Mouse (Mus musculus): ENCODE data around the gene Cyth1. TPM values are rescaled to one million over a fixed set of nuclear protein-coding genes. Genes with fewer than 3 reads are reported as not detected.
A peak's percentile ranks its signal among the peaks of the same experiment; 100 is the strongest.

Gene Cyth1
- polyA plus RNA-seq, 1 experiment from 2014 or later = 14.4 TPM

DNA sequence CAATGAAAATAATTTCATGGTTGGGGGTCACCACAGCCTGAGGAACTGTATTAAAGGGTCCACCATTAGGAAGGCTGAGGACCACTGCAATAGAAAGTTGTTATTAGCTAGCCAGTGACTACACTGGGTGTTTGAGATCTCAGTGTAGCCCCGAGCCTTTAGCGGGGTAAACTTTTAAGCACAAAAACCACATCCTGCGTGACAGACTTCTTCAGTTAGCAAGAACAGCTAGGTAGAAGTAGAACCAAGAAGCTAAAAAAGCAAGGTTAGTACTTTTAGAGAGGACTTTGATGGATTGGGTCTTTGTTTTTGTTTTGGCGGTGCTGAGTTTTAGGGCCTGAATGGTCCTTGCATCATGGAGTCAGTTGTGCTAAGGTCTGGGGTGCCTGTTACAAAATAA lies 104.7 kb downstream of the Cyth1 start:
- Histone ChIP-seq H3K27me3 (ENCODE audit: control insufficient read depth, insufficient read depth, low read depth, low read length) (no peaks in the 10 kb centered on the region), H3K4me2 (ENCODE audit: low read depth, low read length) (no peak overlapping the region), H3K4me3 (ENCODE audit: low read length) (no peak overlapping the region), H3K9ac (ENCODE audit: low read length) (no peak overlapping the region), H3K4me1 (replicated peaks; ENCODE audit: control insufficient read depth, insufficient read depth, low read length) (no peaks in the 10 kb centered on the region), H3K27ac (ENCODE audit: low read length) (no peak overlapping the region), H3K9me3 (ENCODE audit: control insufficient read depth, low read length) (no peaks in the 10 kb centered on the region), H3K36me3 (ENCODE audit: control insufficient read depth, insufficient read depth, low read length) (no peaks in the 10 kb centered on the region)
- no peak for ATAC-seq (ENCODE audit: low read depth)
- 88% methylated on average over 4 of the region's 4 CpGs for WGBS

DNA sequence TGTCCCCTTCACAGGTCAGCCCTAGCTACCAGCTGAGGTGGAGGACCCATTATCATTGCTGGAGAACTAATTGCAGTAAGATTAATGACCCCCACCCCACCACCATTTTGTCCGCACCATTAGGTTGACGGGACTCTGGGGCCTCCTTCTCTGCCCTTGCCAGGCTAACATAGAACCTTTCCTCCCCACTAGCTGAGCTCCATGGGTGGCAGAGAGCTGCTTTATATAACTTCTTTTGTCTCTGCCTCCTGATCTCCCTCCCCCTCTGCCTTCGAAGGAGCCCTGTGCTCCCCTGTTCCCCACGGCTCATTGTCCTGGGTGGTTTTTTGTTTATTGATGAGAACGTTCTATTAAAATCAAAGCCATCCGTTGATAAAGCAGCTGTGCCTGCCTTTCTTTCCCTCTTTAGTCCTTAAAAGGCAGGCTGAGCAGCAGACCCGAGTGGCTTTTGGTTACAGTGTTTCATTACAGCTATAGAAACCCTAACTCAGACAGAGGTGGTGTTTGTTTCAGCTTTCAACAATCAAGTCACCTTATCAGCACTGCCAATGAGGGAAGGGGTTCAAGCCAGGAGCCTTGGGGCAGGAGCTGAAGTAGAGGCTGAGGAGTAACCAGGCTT lies 105.7 kb downstream of the Cyth1 start:
- WGBS = 28% methylated on average over 7 of the region's 7 CpGs
- H3K4me2 ChIP-seq (ENCODE audit: low read depth, low read length) = no peak overlapping the region
- H3K27me3 ChIP-seq (ENCODE audit: control insufficient read depth, insufficient read depth, low read depth, low read length) = no peaks in the 10 kb centered on the region
- no peak for ATAC-seq (ENCODE audit: low read depth)
- no peaks in the 10 kb centered on the region for H3K4me1 ChIP-seq (replicated peaks; ENCODE audit: control insufficient read depth, insufficient read depth, low read length)
- no peak overlapping the region for H3K9ac ChIP-seq (ENCODE audit: low read length)
- H3K4me3 ChIP-seq (ENCODE audit: low read length) = no peak overlapping the region
- no peaks in the 10 kb centered on the region for H3K36me3 ChIP-seq (ENCODE audit: control insufficient read depth, insufficient read depth, low read length)
- H3K27ac ChIP-seq (ENCODE audit: low read length) = no peak overlapping the region
- peaks cover 3% of the 10 kb centered on the region for H3K9me3 ChIP-seq (ENCODE audit: control insufficient read depth, low read length)

DNA sequence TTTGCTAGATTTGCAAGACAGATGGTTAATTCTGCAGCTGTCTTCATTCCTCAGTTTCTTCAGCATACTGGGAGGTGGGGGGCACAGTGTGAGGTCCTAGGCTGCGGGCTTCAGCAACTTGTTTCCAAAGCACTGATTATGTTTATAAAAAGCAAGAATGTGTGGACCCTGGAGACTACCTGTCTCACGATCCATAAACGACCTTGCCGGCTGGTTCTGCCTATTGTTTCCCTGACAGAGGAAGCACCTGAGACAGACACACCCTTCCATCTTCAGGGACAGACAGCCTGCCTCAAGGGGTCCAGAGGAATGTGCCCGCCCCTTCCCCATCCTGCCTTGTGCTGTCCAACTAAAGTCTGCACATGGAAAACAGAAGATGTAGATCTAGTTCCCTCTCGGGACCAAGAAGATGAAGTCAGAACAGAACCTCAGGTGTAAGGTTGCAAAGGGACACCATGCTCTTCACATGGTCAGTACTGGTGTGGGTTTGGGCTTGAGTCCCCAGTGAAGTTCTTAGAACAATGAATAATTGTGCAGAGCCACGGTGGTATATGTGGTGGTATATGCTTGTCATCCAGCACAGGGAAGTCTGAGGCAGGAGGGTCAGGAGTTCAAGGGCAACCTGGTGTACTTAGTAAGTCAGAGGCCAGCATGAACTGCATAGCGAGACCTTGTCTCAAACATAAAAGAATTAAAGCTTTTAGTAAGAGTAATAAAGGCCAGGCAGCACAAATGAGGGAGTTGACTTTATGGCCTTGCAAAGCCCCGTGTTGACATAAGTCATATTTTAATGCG lies 107.4 kb downstream of the Cyth1 start:
- Histone ChIP-seq H3K9me3 (ENCODE audit: control insufficient read depth, low read length) (peaks cover 3% of the 10 kb centered on the region), H3K36me3 (ENCODE audit: control insufficient read depth, insufficient read depth, low read length) (no peaks in the 10 kb centered on the region), H3K27ac (ENCODE audit: low read length) (no peak overlapping the region), H3K4me1 (replicated peaks; ENCODE audit: control insufficient read depth, insufficient read depth, low read length) (no peaks in the 10 kb centered on the region), H3K27me3 (ENCODE audit: control insufficient read depth, insufficient read depth, low read depth, low read length) (no peaks in the 10 kb centered on the region), H3K9ac (ENCODE audit: low read length) (no peak overlapping the region), H3K4me2 (ENCODE audit: low read depth, low read length) (no peak overlapping the region), H3K4me3 (ENCODE audit: low read length) (no peak overlapping the region)
- no peak for ATAC-seq (ENCODE audit: low read depth)
- 55% methylated on average over 10 of the region's 10 CpGs for WGBS

DNA sequence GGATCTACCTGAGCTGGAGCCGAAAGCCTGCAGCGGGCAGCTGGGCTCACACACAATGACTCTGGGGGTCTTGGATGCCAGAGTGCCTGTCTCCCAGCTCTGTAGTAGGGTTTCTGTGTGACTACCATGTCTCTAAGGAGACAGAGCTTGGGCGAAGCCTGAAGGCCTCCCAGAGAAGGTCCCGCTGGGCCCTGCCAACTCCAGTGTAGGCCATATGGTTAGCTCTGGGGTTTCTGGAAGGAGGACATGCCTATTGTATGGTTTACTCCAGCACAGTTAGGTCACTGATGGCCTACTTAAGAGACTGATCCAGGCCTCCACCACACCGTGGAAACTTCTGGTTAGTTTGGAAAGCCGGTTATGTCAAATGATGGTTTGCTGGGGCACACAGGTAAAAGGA lies 110.0 kb downstream of the Cyth1 start:
- WGBS = 96% methylated on average over 6 of the region's 6 CpGs
- Histone ChIP-seq H3K4me2 (ENCODE audit: low read depth, low read length) (no peak overlapping the region), H3K4me3 (ENCODE audit: low read length) (no peak overlapping the region), H3K4me1 (replicated peaks; ENCODE audit: control insufficient read depth, insufficient read depth, low read length) (peaks cover 6% of the 10 kb centered on the region; the same call in 1 of the 2 replicates), H3K9ac (ENCODE audit: low read length) (no peak overlapping the region), H3K36me3 (ENCODE audit: control insufficient read depth, insufficient read depth, low read length) (no peaks in the 10 kb centered on the region), H3K9me3 (ENCODE audit: control insufficient read depth, low read length) (peaks cover 3% of the 10 kb centered on the region), H3K27me3 (ENCODE audit: control insufficient read depth, insufficient read depth, low read depth, low read length) (no peaks in the 10 kb centered on the region), H3K27ac (ENCODE audit: low read length) (no peak overlapping the region)
- ATAC-seq (ENCODE audit: low read depth) = no peak

DNA sequence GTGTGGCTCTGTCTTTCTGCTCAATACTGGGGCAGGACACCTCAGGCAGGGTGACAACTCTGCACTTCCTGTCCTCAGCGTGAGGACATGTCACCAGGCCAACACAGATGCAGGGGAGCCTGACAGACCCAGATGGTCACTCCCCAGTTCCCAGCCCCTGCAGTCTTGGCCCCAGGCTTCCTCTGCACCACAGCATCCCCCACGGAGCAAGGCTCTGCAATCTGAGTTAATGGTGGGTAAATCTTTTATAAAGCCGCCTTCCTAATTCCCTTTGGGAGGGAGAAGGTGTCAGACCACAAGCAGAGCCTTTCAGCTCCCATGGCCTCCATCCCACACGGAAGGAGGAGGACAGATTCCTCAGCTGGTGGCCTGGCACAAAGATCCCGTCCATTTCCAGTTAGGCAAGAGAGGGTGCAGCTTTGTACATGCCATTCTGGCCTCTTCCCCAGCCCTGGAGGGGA lies 112.2 kb downstream of the Cyth1 start:
- Histone ChIP-seq H3K27ac (ENCODE audit: low read length) (no peak overlapping the region), H3K27me3 (ENCODE audit: control insufficient read depth, insufficient read depth, low read depth, low read length) (no peaks in the 10 kb centered on the region), H3K4me3 (ENCODE audit: low read length) (no peak overlapping the region), H3K4me1 (replicated peaks; ENCODE audit: control insufficient read depth, insufficient read depth, low read length) (peaks cover 6% of the 10 kb centered on the region; the same call in 1 of the 2 replicates), H3K9ac (ENCODE audit: low read length) (no peak overlapping the region), H3K4me2 (ENCODE audit: low read depth, low read length) (no peak overlapping the region), H3K9me3 (ENCODE audit: control insufficient read depth, low read length) (peaks cover 3% of the 10 kb centered on the region), H3K36me3 (ENCODE audit: control insufficient read depth, insufficient read depth, low read length) (no peaks in the 10 kb centered on the region)
- 43% methylated on average over 5 of the region's 5 CpGs for WGBS
- no peak for ATAC-seq (ENCODE audit: low read depth)

DNA sequence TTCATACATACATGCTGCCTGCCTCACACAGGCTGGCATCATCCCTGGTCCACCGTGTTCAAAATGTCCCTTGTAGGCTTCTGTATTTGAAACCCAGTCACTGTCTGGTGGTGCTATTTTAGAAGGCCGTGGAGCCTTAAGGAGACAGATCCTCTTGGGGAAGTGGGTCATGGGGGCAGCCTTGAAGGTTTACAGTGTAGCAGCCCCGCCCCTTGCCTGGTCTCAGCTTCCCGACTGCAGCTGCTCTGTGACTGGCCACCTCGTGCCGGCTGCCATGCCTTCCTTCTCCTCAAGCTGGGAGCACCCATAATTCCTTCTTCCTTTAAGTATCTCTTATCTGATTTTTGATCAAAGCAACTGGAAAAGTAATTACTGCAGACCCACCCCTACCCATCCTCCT lies 113.1 kb downstream of the Cyth1 start:
- H3K27ac ChIP-seq (ENCODE audit: low read length) = no peak overlapping the region
- no peaks in the 10 kb centered on the region for H3K36me3 ChIP-seq (ENCODE audit: control insufficient read depth, insufficient read depth, low read length)
- no peak overlapping the region for H3K4me3 ChIP-seq (ENCODE audit: low read length)
- H3K9me3 ChIP-seq (ENCODE audit: control insufficient read depth, low read length) = peaks cover 3% of the 10 kb centered on the region
- H3K9ac ChIP-seq (ENCODE audit: low read length) = no peak overlapping the region
- H3K27me3 ChIP-seq (ENCODE audit: control insufficient read depth, insufficient read depth, low read depth, low read length) = no peaks in the 10 kb centered on the region
- ATAC-seq (ENCODE audit: low read depth) = 0 out of 2 replicates have a peak, but pooled peaks have one; percentile 38
- WGBS = 30% methylated on average over 6 of the region's 6 CpGs
- H3K4me2 ChIP-seq (ENCODE audit: low read depth, low read length) = no peak overlapping the region
- H3K4me1 ChIP-seq (replicated peaks; ENCODE audit: control insufficient read depth, insufficient read depth, low read length) = peaks cover 6% of the 10 kb centered on the region; the same call in 1 of the 2 replicates

DNA sequence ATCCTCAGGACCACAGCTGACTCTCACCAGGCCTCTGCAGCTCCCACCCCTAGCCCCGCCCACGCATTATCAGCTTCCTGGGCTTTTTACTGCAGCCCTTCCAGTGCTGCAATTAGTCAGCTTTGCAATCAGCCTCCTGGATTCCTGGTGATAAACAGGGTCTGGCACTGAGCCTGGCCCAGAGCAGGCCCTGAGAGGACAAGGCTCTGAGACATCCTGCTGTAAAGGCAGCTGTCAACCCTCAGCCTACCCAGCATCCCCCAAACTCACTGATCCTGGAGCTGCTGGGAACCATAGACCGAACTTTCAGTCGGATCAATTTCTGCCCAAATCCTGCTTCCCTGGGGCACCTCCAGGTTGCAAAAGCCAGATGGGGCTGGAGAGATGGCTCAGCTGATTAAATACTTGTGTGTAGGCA lies 114.6 kb downstream of the Cyth1 start:
- WGBS = 29% methylated on average over 4 of the region's 4 CpGs
- Histone ChIP-seq H3K4me3 (ENCODE audit: low read length) (no peak overlapping the region), H3K36me3 (ENCODE audit: control insufficient read depth, insufficient read depth, low read length) (no peaks in the 10 kb centered on the region), H3K4me2 (ENCODE audit: low read depth, low read length) (no peak overlapping the region), H3K27me3 (ENCODE audit: control insufficient read depth, insufficient read depth, low read depth, low read length) (no peaks in the 10 kb centered on the region), H3K4me1 (replicated peaks; ENCODE audit: control insufficient read depth, insufficient read depth, low read length) (peaks cover 6% of the 10 kb centered on the region; the same call in 1 of the 2 replicates), H3K27ac (ENCODE audit: low read length) (no peak overlapping the region), H3K9me3 (ENCODE audit: control insufficient read depth, low read length) (peaks cover 3% of the 10 kb centered on the region), H3K9ac (ENCODE audit: low read length) (no peak overlapping the region)
- ATAC-seq (ENCODE audit: low read depth) = peak; percentile 63; the same call in 1 of the 2 replicates

DNA sequence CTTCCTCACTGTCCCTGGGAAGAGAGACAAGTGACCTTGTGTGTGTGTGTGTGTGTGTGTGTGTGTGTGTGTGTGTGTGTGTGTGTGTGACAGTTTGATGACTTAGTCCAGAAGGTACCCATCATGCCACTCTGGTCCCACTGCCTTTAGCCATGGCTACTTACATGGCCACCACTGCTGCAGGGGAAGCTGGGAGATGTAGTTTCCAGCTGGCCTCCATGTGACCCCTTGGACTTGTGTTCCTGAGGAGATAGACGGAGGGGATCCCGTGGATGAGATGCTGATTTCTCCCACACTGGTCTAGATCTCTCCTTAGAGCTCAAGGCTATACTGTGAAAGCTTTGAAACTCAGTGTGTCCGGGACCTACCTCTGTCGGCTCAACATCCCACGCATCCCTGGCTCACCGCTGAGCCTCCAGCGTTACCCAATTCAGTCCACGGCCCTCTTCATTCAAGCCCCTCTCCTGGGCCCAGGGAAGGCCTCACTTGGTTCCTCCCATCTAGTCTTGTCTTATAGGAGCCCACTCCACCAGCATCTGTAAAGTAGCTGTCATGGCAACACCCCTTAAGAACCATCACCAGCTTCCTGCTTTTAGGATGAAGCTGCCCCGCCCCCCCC lies 115.2 kb downstream of the Cyth1 start:
- Histone ChIP-seq H3K9me3 (ENCODE audit: control insufficient read depth, low read length) (no peaks in the 10 kb centered on the region; the same call in 1 of the 2 replicates), H3K4me1 (replicated peaks; ENCODE audit: control insufficient read depth, insufficient read depth, low read length) (peaks cover 6% of the 10 kb centered on the region; the same call in 1 of the 2 replicates), H3K9ac (ENCODE audit: low read length) (no peak overlapping the region), H3K27me3 (ENCODE audit: control insufficient read depth, insufficient read depth, low read depth, low read length) (no peaks in the 10 kb centered on the region), H3K27ac (ENCODE audit: low read length) (no peak overlapping the region), H3K4me2 (ENCODE audit: low read depth, low read length) (no peak overlapping the region), H3K36me3 (ENCODE audit: control insufficient read depth, insufficient read depth, low read length) (no peaks in the 10 kb centered on the region), H3K4me3 (ENCODE audit: low read length) (no peak overlapping the region)
- WGBS = 58% methylated on average over 9 of the region's 9 CpGs
- ATAC-seq (ENCODE audit: low read depth) = no peak

DNA sequence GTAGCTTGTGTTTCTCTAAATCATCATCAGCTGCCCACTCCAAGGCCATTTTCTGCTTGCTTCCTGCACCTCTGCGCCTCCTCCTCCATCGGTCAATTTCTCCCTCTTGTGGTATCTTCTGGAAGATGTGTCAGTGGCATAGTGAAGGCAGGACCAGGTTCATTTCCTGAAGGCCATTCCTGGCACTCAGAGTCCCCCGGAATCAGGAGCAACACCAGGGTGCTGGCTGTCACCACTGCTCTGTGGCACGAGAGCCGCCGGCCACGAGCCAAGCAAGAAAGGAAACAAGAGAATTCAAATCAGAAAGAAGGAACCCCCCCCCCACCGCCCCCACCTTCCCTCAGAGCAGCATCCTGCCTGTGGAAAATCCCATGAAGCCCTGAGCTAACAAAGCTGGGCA lies 116.3 kb downstream of the Cyth1 start:
- H3K4me2 ChIP-seq (ENCODE audit: low read depth, low read length) = no peak overlapping the region
- 64% methylated on average over 8 of the region's 8 CpGs for WGBS
- H3K9ac ChIP-seq (ENCODE audit: low read length) = no peak overlapping the region
- no peak overlapping the region for H3K27ac ChIP-seq (ENCODE audit: low read length)
- ATAC-seq (ENCODE audit: low read depth) = no peak
- H3K27me3 ChIP-seq (ENCODE audit: control insufficient read depth, insufficient read depth, low read depth, low read length) = no peaks in the 10 kb centered on the region
- no peak overlapping the region for H3K4me3 ChIP-seq (ENCODE audit: low read length)
- H3K36me3 ChIP-seq (ENCODE audit: control insufficient read depth, insufficient read depth, low read length) = no peaks in the 10 kb centered on the region
- H3K4me1 ChIP-seq (replicated peaks; ENCODE audit: control insufficient read depth, insufficient read depth, low read length) = peaks cover 6% of the 10 kb centered on the region; the same call in 1 of the 2 replicates
- no peaks in the 10 kb centered on the region for H3K9me3 ChIP-seq (ENCODE audit: control insufficient read depth, low read length)
